Mouse (Mus musculus): ENCODE measurements around the gene Egr4. TPM values are rescaled to one million over a fixed set of nuclear protein-coding genes. Genes with fewer than 3 reads are reported as not detected.

The Egr4 gene
- polyA plus RNA-seq, 1 experiment from 2014 or later = not detected

GRCm38 (mm10) chr6:85491606-85492005 is 21.8 kb downstream of the Egr4 start:
- no peak for ATAC-seq (ENCODE audit: insufficient number of reproducible peaks, low FRiP score)
- H3K9ac ChIP-seq = no peak overlapping the region
- H3K9me3 ChIP-seq (replicated peaks) = no peaks in the 10 kb centered on the region
- H3K4me2 ChIP-seq = no peak overlapping the region
- WGBS = 77% methylated on average over 3 of the region's 3 CpGs
- peaks cover 28% of the 10 kb centered on the region for H3K27me3 ChIP-seq (replicated peaks)
- H3K36me3 ChIP-seq = no peaks in the 10 kb centered on the region
- H3K4me3 ChIP-seq = no peak overlapping the region
- no peaks in the 10 kb centered on the region for H3K4me1 ChIP-seq (replicated peaks)
- no peak overlapping the region for H3K27ac ChIP-seq (ENCODE audit: poor library complexity, severe bottlenecking)

- peaks cover 42% of the 10 kb centered on the region for H3K27me3 ChIP-seq (replicated peaks)
Observed at GRCm38 (mm10) chr6:85490252-85490651, 23.1 kb downstream of the Egr4 start.

GRCm38 (mm10) chr6:85489717-85490116 is 23.7 kb downstream of the Egr4 start:
- WGBS = 73% methylated on average over 3 of the region's 3 CpGs

More at GRCm38 (mm10) chr6:85490252-85490651, 23.1 kb downstream of the Egr4 start:
- Histone ChIP-seq H3K4me3 (no peak overlapping the region), H3K36me3 (no peaks in the 10 kb centered on the region), H3K9ac (no peak overlapping the region), H3K27ac (ENCODE audit: poor library complexity, severe bottlenecking) (no peak overlapping the region), H3K4me2 (no peak overlapping the region), H3K9me3 (replicated peaks) (no peaks in the 10 kb centered on the region), H3K4me1 (replicated peaks) (no peaks in the 10 kb centered on the region)
- WGBS = 82% methylated on average over 4 of the region's 4 CpGs
- ATAC-seq (ENCODE audit: insufficient number of reproducible peaks, low FRiP score) = no peak

GRCm38 (mm10) chr6:85488510-85488909 is 24.9 kb downstream of the Egr4 start:
- Histone ChIP-seq H3K4me3 (no peak overlapping the region), H3K36me3 (no peaks in the 10 kb centered on the region), H3K4me1 (replicated peaks) (peaks cover 9% of the 10 kb centered on the region), H3K9me3 (replicated peaks) (no peaks in the 10 kb centered on the region), H3K27ac (ENCODE audit: poor library complexity, severe bottlenecking) (no peak overlapping the region), H3K9ac (no peak overlapping the region), H3K4me2 (no peak overlapping the region), H3K27me3 (replicated peaks) (peaks cover 57% of the 10 kb centered on the region)
- ATAC-seq (ENCODE audit: insufficient number of reproducible peaks, low FRiP score) = no peak
- 78% methylated on average over 4 of the region's 4 CpGs for WGBS

More at GRCm38 (mm10) chr6:85489717-85490116, 23.7 kb downstream of the Egr4 start:
- Histone ChIP-seq H3K9ac (no peak overlapping the region), H3K4me3 (no peak overlapping the region), H3K4me2 (no peak overlapping the region), H3K4me1 (replicated peaks) (no peaks in the 10 kb centered on the region), H3K36me3 (no peaks in the 10 kb centered on the region), H3K27ac (ENCODE audit: poor library complexity, severe bottlenecking) (no peak overlapping the region), H3K27me3 (replicated peaks) (peaks cover 47% of the 10 kb centered on the region), H3K9me3 (replicated peaks) (no peaks in the 10 kb centered on the region)
- ATAC-seq (ENCODE audit: insufficient number of reproducible peaks, low FRiP score) = no peak

GRCm38 (mm10) chr6:85485738-85486137 is 27.7 kb downstream of the Egr4 start:
- Histone ChIP-seq H3K36me3 (no peaks in the 10 kb centered on the region), H3K27ac (ENCODE audit: poor library complexity, severe bottlenecking) (no peak overlapping the region), H3K27me3 (replicated peaks) (peaks cover 84% of the 10 kb centered on the region), H3K9ac (no peak overlapping the region), H3K4me1 (replicated peaks) (peaks cover 9% of the 10 kb centered on the region), H3K4me2 (no peak overlapping the region), H3K9me3 (replicated peaks) (peaks cover 5% of the 10 kb centered on the region; the same call in 1 of the 2 replicates), H3K4me3 (no peak overlapping the region)
- ATAC-seq (ENCODE audit: insufficient number of reproducible peaks, low FRiP score) = no peak
- WGBS = 62% methylated on average over 2 of the region's 2 CpGs

GRCm38 (mm10) chr6:85483843-85484721 is 29.3 kb downstream of the Egr4 start:
- peaks cover 9% of the 10 kb centered on the region for H3K4me1 ChIP-seq (replicated peaks)
- H3K27me3 ChIP-seq (replicated peaks) = peaks cover 94% of the 10 kb centered on the region
- peaks cover 5% of the 10 kb centered on the region; the same call in 1 of the 2 replicates for H3K9me3 ChIP-seq (replicated peaks)
- ATAC-seq (ENCODE audit: insufficient number of reproducible peaks, low FRiP score) = no peak; the same call in 1 of the 2 replicates
- no peaks in the 10 kb centered on the region for H3K36me3 ChIP-seq
- H3K27ac ChIP-seq (ENCODE audit: poor library complexity, severe bottlenecking) = no peak overlapping the region
- peak overlapping the region; percentile 33 for H3K4me3 ChIP-seq
- 4% methylated on average over 92 of the region's 92 CpGs for whole genome bisulfite sequencing
- no peak overlapping the region for H3K9ac ChIP-seq
- peak overlapping the region; percentile 53 for H3K4me2 ChIP-seq

- H3K27me3 ChIP-seq (replicated peaks) = peaks cover 98% of the 10 kb centered on the region
- peaks cover 5% of the 10 kb centered on the region; the same call in 1 of the 2 replicates for H3K9me3 ChIP-seq (replicated peaks)
- no peak for ATAC-seq (ENCODE audit: insufficient number of reproducible peaks, low FRiP score)
- H3K4me3 ChIP-seq = no peak overlapping the region
- H3K36me3 ChIP-seq = no peaks in the 10 kb centered on the region
- no peak overlapping the region for H3K9ac ChIP-seq
- no peak overlapping the region for H3K4me2 ChIP-seq
- no peak overlapping the region for H3K27ac ChIP-seq (ENCODE audit: poor library complexity, severe bottlenecking)
- 54% methylated on average over 16 of the region's 16 CpGs for WGBS
- peaks cover 9% of the 10 kb centered on the region for H3K4me1 ChIP-seq (replicated peaks)
Observed at GRCm38 (mm10) chr6:85480685-85481084, 32.7 kb downstream of the Egr4 start.

- no peak overlapping the region for H3K4me3 ChIP-seq
- H3K27ac ChIP-seq (ENCODE audit: poor library complexity, severe bottlenecking) = no peak overlapping the region
- no peak overlapping the region for H3K9ac ChIP-seq
- ATAC-seq (ENCODE audit: insufficient number of reproducible peaks, low FRiP score) = no peak
- H3K36me3 ChIP-seq = no peaks in the 10 kb centered on the region
- no peak overlapping the region for H3K4me2 ChIP-seq
- peaks cover 5% of the 10 kb centered on the region; the same call in 1 of the 2 replicates for H3K9me3 ChIP-seq (replicated peaks)
- 75% methylated on average over 5 of the region's 5 CpGs for WGBS
- peaks cover 98% of the 10 kb centered on the region for H3K27me3 ChIP-seq (replicated peaks)
- H3K4me1 ChIP-seq (replicated peaks) = peaks cover 9% of the 10 kb centered on the region
Observed at GRCm38 (mm10) chr6:85479979-85480378, 33.4 kb downstream of the Egr4 start.

GRCm38 (mm10) chr6:85478416-85478815 is 35.0 kb downstream of the Egr4 start:
- H3K27me3 ChIP-seq (replicated peaks) = peaks cover 98% of the 10 kb centered on the region
- no peaks in the 10 kb centered on the region for H3K4me1 ChIP-seq (replicated peaks)
- H3K4me2 ChIP-seq = no peak overlapping the region
- no peak overlapping the region for H3K4me3 ChIP-seq
- no peaks in the 10 kb centered on the region for H3K36me3 ChIP-seq
- ATAC-seq (ENCODE audit: insufficient number of reproducible peaks, low FRiP score) = no peak
- no peak overlapping the region for H3K27ac ChIP-seq (ENCODE audit: poor library complexity, severe bottlenecking)
- 30% methylated on average over 14 of the region's 14 CpGs for WGBS
- peaks cover 5% of the 10 kb centered on the region; the same call in 1 of the 2 replicates for H3K9me3 ChIP-seq (replicated peaks)
- no peak overlapping the region for H3K9ac ChIP-seq

GRCm38 (mm10) chr6:85477366-85477917 is 35.9 kb downstream of the Egr4 start:
- H3K36me3 ChIP-seq = no peaks in the 10 kb centered on the region
- ATAC-seq (ENCODE audit: insufficient number of reproducible peaks, low FRiP score) = no peak
- H3K9ac ChIP-seq = no peak overlapping the region
- H3K27me3 ChIP-seq (replicated peaks) = peaks cover 98% of the 10 kb centered on the region
- H3K4me3 ChIP-seq = no peak overlapping the region
- WGBS = 25% methylated on average over 10 of the region's 10 CpGs
- H3K9me3 ChIP-seq (replicated peaks) = peaks cover 5% of the 10 kb centered on the region; the same call in 1 of the 2 replicates
- H3K27ac ChIP-seq (ENCODE audit: poor library complexity, severe bottlenecking) = no peak overlapping the region
- H3K4me2 ChIP-seq = no peak overlapping the region
- no peaks in the 10 kb centered on the region for H3K4me1 ChIP-seq (replicated peaks)

GRCm38 (mm10) chr6:85475581-85475980 is 37.8 kb downstream of the Egr4 start:
- H3K9me3 ChIP-seq (replicated peaks) = no peaks in the 10 kb centered on the region
- no peak overlapping the region for H3K27ac ChIP-seq (ENCODE audit: poor library complexity, severe bottlenecking)
- no peak for ATAC-seq (ENCODE audit: insufficient number of reproducible peaks, low FRiP score)
- no peak overlapping the region for H3K4me3 ChIP-seq
- peaks cover 83% of the 10 kb centered on the region for H3K27me3 ChIP-seq (replicated peaks)
- H3K9ac ChIP-seq = no peak overlapping the region
- no peak overlapping the region for H3K4me2 ChIP-seq
- WGBS = 84% methylated on average over 3 of the region's 3 CpGs
- no peaks in the 10 kb centered on the region for H3K4me1 ChIP-seq (replicated peaks)
- no peaks in the 10 kb centered on the region for H3K36me3 ChIP-seq
